In the genomic region with DNA sequence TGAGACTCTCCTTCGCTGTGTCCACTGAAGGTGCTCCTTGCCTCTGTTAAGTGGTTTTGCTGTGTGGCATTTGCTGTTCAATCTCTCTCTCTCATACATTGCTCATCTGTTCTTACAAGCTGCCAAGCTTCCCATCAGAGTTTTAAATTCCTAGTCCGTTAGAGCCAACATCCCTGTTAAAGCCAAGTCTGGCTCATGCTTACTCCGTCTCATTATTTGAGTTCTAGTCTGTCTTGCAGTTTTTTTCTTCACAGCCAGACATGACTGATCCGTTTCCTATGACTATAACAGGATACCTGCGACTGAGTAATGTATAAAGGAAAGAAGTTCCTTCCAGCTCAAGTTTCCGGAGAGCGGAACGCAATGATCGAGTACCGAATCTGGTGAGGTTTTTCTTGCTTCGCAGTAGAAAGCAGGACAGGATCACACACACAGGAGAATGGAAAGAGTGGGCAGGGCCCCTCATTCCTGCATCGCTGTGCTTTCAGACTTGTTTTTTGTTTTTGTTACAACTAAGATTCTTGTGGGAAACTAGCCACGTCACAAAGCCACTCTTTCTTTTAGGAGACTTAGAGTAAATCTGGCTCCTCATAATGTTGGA, we compare ENCODE assay signal across 24 mouse cellular contexts. TPM values are rescaled to one million over a fixed set of nuclear protein-coding genes. Genes with fewer than 3 reads are reported as not detected.
A peak's percentile ranks its signal among the peaks of the same experiment; 100 is the strongest.
DNase-seq lines count a peak whose midpoint lies in the region; ATAC-seq and TF ChIP-seq lines count a peak whose summit lies in the region.
"Had no signal": no experiment of that assay in that cellular context is flagged by ENCODE, and none has a peak within 500 bp of the region (broad histone marks: within the 10 kb centered on the region; RNA-seq: fewer than 3 reads in every experiment).

No protein-coding gene starts in this region.

- DNase-seq in gastrocnemius, adult 2 months = no peak
- DNase-seq in gastrocnemius, postnatal 10 days = no peak
- DNase-seq in heart, adult 8-10 months (ENCODE audit: low spot score) = no peak
- DNase-seq in CD4-positive helper T cell, adult 2 months (ENCODE audit: low read depth, low spot score) = peak; percentile 42
- peak; percentile 54 for DNase-seq in fibroblast of lung, adult 2 months (ENCODE audit: low read depth)
- no peak for DNase-seq in layer of hippocampus, postnatal 14 days (ENCODE audit: low spot score in 2 of 2)
- DNase-seq: cerebellum, adult 2 months; cerebellum, postnatal 25 days; gastrocnemius, postnatal 25 days; heart, postnatal 4 days; kidney, adult 2 months; kidney, postnatal 14 days; liver, postnatal 0 days had no signal

- WGBS in heart, embryonic 15.5 days = 81% methylated on average over 13 of the region's 13 CpGs

- no peak for ATAC-seq in heart, embryonic 15.5 days (replicated peaks; ENCODE audit: insufficient number of reproducible peaks, insufficient read depth, low FRiP score, low read depth)
- ATAC-seq: forebrain, embryonic 13.5 days; liver, postnatal 0 days; lung, postnatal 0 days; midbrain, embryonic 15.5 days had no signal

- peaks cover 33% of the 10 kb centered on the region for H3K4me1 ChIP-seq in heart, embryonic 15.5 days (replicated peaks)
- H3K4me1 ChIP-seq: midbrain, embryonic 15.5 days; stomach, embryonic 15.5 days had no signal

- peak overlapping the region; percentile 77 for H3K27ac ChIP-seq in gastrocnemius, adult 2 months
- peak overlapping the region; percentile 75 for H3K27ac ChIP-seq in heart, embryonic 15.5 days
- H3K27ac ChIP-seq: embryonic facial prominence, embryonic 12.5 days; forebrain, embryonic 13.5 days; hindbrain, embryonic 14.5 days; limb, embryonic 12.5 days; macrophage; midbrain, embryonic 15.5 days; neural tube, embryonic 13.5 days; stomach, embryonic 15.5 days had no signal

- no peaks in the 10 kb centered on the region for H3K36me3 ChIP-seq in heart, embryonic 15.5 days
- H3K36me3 ChIP-seq: embryonic facial prominence, embryonic 12.5 days; midbrain, embryonic 15.5 days; neural tube, embryonic 13.5 days; stomach, embryonic 15.5 days had no signal

- H3K4me3 ChIP-seq in gastrocnemius, adult 2 months = peak overlapping the region; percentile 21; the same call in 1 of the 2 replicates
- H3K4me3 ChIP-seq in heart, embryonic 15.5 days = no peak overlapping the region
- H3K4me3 ChIP-seq: embryonic facial prominence, embryonic 12.5 days; forebrain, embryonic 13.5 days; limb, embryonic 12.5 days; midbrain, embryonic 15.5 days; neural tube, embryonic 13.5 days; stomach, embryonic 15.5 days had no signal

- H3K4me2 ChIP-seq in heart, embryonic 15.5 days = no peak overlapping the region
- H3K4me2 ChIP-seq: embryonic facial prominence, embryonic 12.5 days; forebrain, embryonic 13.5 days; hindbrain, embryonic 14.5 days; limb, embryonic 12.5 days; liver, embryonic 11.5 days; midbrain, embryonic 15.5 days; neural tube, embryonic 13.5 days; stomach, embryonic 15.5 days had no signal

- intact Hi-C loops in gastrocnemius, adult 2 months (cut with DNase I) = no loop called here

- no peaks in the 10 kb centered on the region for H3K9me3 ChIP-seq in heart, embryonic 15.5 days (replicated peaks)
- H3K9me3 ChIP-seq: embryonic facial prominence, embryonic 12.5 days; forebrain, embryonic 13.5 days; limb, embryonic 12.5 days; midbrain, embryonic 15.5 days; neural tube, embryonic 13.5 days; stomach, embryonic 15.5 days had no signal

- H3K9ac ChIP-seq in heart, embryonic 15.5 days = no peak overlapping the region
- H3K9ac ChIP-seq: embryonic facial prominence, embryonic 12.5 days; forebrain, embryonic 13.5 days; hindbrain, embryonic 14.5 days; limb, embryonic 12.5 days; liver, postnatal 0 days; midbrain, embryonic 15.5 days; neural tube, embryonic 13.5 days; stomach, embryonic 15.5 days had no signal

- no peak for TF ChIP-seq CTCF in gastrocnemius, adult 2 months (IDR thresholded peaks at IDR 0.05)

- H3K27me3 ChIP-seq in heart, embryonic 15.5 days = no peaks in the 10 kb centered on the region
- H3K27me3 ChIP-seq: embryonic facial prominence, embryonic 12.5 days; forebrain, embryonic 13.5 days; limb, embryonic 12.5 days; midbrain, embryonic 15.5 days; neural tube, embryonic 13.5 days; stomach, embryonic 15.5 days had no signal

RNA-seq across cellular contexts. Expression of gene Fbxl14, which starts 30.1 kb away (rescaled TPM):
- 10 to 100 TPM; 10.3 to 10.4 TPM for total RNA-seq in gastrocnemius, adult 2 months (2021)
- 10 to 100 TPM; 12.5 to 14.1 TPM for total RNA-seq in gastrocnemius, postnatal 10 days (2021)
- polyA plus RNA-seq in heart, embryonic 15.5 days (2015; fragmentation: Nextera tagmentation; extraction: Ambion mirVana) = 2.7 and 3.1 TPM in 2 replicates
- 10 to 100 TPM; 14.7 to 18.1 (median 16.2) TPM for total RNA-seq in heart, adult 8-10 months (2022)
- total RNA-seq in layer of hippocampus, postnatal 14 days (2021) = 10 to 100 TPM; 24.2 to 25.8 TPM

RNA-seq across cellular contexts. Expression of gene Wnt5b, which starts 34.6 kb away (rescaled TPM):
- 1 to 10 TPM in 1 of 2 experiments, under 1 TPM in 1; 0.64 to 2.3 TPM for total RNA-seq in gastrocnemius, adult 2 months (2021)
- 1 to 10 TPM; 3.1 to 3.7 TPM for total RNA-seq in gastrocnemius, postnatal 10 days (2021)
- 5.8 and 8.0 TPM in 2 replicates for polyA plus RNA-seq in heart, embryonic 15.5 days (2015; fragmentation: Nextera tagmentation; extraction: Ambion mirVana)
- 1 to 10 TPM; 1.6 to 3.8 (median 2.5) TPM for total RNA-seq in heart, adult 8-10 months (2022)
- total RNA-seq in layer of hippocampus, postnatal 14 days (2021) = 1 to 10 TPM; 1.8 to 2.2 TPM
- polyA plus RNA-seq: macrophage had no signal

Comparison
In these comparisons a context has a peak if more than half of its experiments do, and no peak if none do; other contexts are left out.
1. DNase-seq: peak in CD4-positive helper T cell, adult 2 months (single experiment) and fibroblast of lung, adult 2 months (single experiment); none in gastrocnemius, adult 2 months (single experiment), gastrocnemius, postnatal 10 days (single experiment), heart, adult 8-10 months (single experiment) and layer of hippocampus, postnatal 14 days (0 of 2).